Mouse (Mus musculus) forebrain, embryonic 13.5 days (tissue): ENCODE measurements at regions not wholly inside any gene's neighbourhood (a gene's known extent, or its start where the extent isn't known, plus 50 kb on each side); places are given as distances from the start of the nearest gene placed in this dataset.

Experiments used
- ATAC-seq: fragments of 200-750 bp; cut with Nextera tagmentation; 2 replicates; pipeline ENCODE4 v1.8.0; 2017
- H3K27ac ChIP-seq: fragments of 300-500 bp; sonication (generic); 2 replicates; pipeline ENCODE4 v1.5.1; 2015; ENCODE audit warnings: inconsistent platforms, mild to moderate bottlenecking, moderate library complexity
- H3K27me3 ChIP-seq: fragments of 300-500 bp; sonication (generic); 2 replicates; pipeline ENCODE4 v1.6.1; 2015; ENCODE audit warnings: mild to moderate bottlenecking, inconsistent platforms
- H3K36me3 ChIP-seq: fragments of 300-500 bp; sonication (generic); 2 replicates; pipeline ENCODE4 v1.6.1; 2015; ENCODE audit warnings: mild to moderate bottlenecking, inconsistent platforms; ENCODE audit not compliant: poor library complexity, severe bottlenecking
- H3K4me1 ChIP-seq: fragments of 300-500 bp; sonication (generic); 2 replicates; pipeline ENCODE4 v1.6.1; 2015; ENCODE audit warnings: inconsistent platforms
- H3K4me2 ChIP-seq: fragments of 300-500 bp; sonication (generic); 2 replicates; pipeline ENCODE4 v1.6.1; 2015; ENCODE audit warnings: inconsistent platforms, mild to moderate bottlenecking, moderate library complexity
- H3K4me3 ChIP-seq: fragments of 300-500 bp; sonication (generic); 2 replicates; pipeline ENCODE4 v1.5.1; 2015; ENCODE audit warnings: mild to moderate bottlenecking, inconsistent platforms
- H3K9ac ChIP-seq: fragments of 300-500 bp; sonication (generic); 2 replicates; pipeline ENCODE4 v1.6.1; 2015; ENCODE audit warnings: mild to moderate bottlenecking, inconsistent platforms
- H3K9me3 ChIP-seq: fragments of 300-500 bp; sonication (generic); replicated peaks from 2 replicates; pipeline ENCODE4 v1.6.1; 2016; ENCODE audit warnings: inconsistent platforms
- WGBS: fragments of 180-500 bp; shearing (Covaris S2); methylation state at CpG from one replicate; pipeline ENCODE4 v1.1.7; 2015; 5-methylcytosine and 5-hydroxymethylcytosine counted together

DNA sequence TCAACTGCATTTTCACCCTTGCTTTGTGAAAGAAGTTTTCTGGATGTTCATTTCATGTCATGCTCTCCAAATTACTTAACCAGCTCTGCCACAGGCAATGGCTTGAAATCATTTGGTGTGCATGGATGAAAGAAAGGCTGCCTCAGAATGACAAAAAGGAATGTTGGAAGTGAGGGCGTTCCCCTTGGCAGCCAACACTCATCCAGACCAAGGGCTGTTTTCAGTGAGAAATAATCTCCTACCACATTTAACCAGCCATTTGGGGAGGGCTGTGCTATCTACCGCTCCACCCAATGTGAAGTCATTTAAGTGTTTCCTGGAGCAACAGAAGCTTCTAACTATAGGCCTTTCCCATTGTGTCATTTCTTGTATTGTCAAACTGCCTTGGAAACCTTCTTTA lies 650.8 kb downstream of the Fat4 start:
- ATAC-seq, result no peak
- Histone ChIP-seq H3K36me3 (no peaks in the 10 kb centered on the region), H3K4me2 (no peak overlapping the region), H3K9ac (no peak overlapping the region), H3K4me1 (no peaks in the 10 kb centered on the region), H3K4me3 (no peak overlapping the region), H3K27me3 (no peaks in the 10 kb centered on the region), H3K9me3 (no peaks in the 10 kb centered on the region), H3K27ac (no peak overlapping the region)
- WGBS, result 83% methylated on average over 2 of the region's 2 CpGs

DNA sequence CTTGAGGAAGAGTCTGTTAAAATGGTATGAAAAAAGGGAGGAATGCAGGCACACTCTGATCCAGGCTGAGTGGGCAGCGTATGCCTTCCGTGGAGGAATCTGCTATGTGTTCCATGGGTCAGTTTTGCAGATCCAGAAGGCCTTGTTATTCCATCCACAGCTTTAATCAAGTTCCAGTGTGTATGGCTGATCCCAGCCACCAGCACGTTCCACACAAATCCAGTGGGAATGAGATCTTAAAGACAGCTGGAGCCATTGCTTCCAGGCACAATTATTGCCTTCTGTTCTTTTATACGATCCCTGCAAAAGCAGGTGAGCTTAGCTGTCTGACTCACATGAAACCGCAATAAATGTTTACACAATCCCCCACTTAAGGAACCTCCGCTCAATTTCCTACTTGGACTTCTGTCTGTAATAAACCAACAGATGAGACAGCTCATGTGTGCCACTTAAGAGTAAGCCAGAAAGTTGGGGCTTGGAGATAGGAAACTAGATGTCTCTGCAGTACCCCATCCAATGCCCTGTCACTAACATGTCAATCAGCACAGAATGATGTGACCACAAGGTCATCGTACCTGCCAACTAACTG lies 653.9 kb downstream of the Fat4 start:
- H3K4me3 ChIP-seq, result no peak overlapping the region
- no peaks in the 10 kb centered on the region for H3K27me3 ChIP-seq
- no peak overlapping the region for H3K27ac ChIP-seq
- ATAC-seq, result no peak
- H3K36me3 ChIP-seq, result no peaks in the 10 kb centered on the region
- H3K4me1 ChIP-seq, result no peaks in the 10 kb centered on the region
- WGBS, result 91% methylated on average over 7 of the region's 7 CpGs
- no peak overlapping the region for H3K4me2 ChIP-seq
- H3K9ac ChIP-seq, result no peak overlapping the region
- no peaks in the 10 kb centered on the region for H3K9me3 ChIP-seq

DNA sequence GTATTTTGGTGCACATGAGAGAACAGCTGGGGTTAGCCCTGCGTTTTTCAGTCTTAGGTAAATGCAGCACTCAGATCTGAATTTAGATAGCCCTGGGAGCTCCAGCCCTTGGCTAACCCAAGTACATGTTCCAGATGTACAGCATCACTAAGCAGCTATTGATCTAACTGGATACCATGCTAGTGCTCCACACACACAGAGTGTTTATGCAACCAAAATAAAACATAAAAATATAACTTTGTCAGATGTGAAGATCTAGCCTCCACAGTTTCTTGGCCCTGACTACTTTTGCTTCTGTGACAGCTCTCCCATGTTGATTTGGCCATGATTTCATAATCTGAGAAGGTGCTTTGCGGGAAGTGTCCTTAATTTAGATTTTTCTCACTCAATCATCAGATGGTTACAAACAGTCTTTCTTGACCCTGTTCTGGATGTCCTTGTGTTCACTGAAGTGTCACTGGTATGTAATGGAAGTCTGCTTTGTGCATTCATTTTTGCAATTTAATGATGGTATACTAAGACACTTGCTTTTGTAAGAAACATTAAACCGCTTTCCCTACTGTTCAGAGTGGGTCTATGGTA lies 672.8 kb downstream of the Fat4 start:
- H3K27me3 ChIP-seq, result no peaks in the 10 kb centered on the region
- no peaks in the 10 kb centered on the region for H3K4me1 ChIP-seq
- H3K27ac ChIP-seq, result no peak overlapping the region
- 91% methylated on average over 3 of the region's 3 CpGs for WGBS
- H3K4me3 ChIP-seq, result no peak overlapping the region
- H3K9me3 ChIP-seq, result no peaks in the 10 kb centered on the region
- no peaks in the 10 kb centered on the region for H3K36me3 ChIP-seq
- H3K4me2 ChIP-seq, result no peak overlapping the region
- ATAC-seq, result no peak
- no peak overlapping the region for H3K9ac ChIP-seq

DNA sequence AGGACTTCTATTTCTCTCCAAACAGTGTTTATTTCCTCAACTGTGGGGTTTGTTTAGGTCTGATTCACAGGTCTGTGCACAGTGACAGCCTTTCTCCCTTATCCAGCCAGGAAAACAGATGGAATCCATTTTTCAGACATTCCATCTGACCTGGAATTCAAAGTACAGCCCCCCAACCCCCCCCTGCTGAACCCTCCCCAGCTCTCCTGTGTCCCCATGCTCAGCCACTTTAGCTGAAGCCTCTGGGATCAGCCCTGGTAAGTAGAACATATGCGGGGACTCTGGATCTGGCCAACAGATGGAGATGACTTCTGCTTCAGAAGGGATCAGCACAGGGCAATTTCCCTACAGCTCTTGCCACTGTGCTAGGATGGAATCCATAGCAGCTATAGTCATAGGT lies 674.2 kb downstream of the Fat4 start:
- Histone ChIP-seq H3K27me3 (no peaks in the 10 kb centered on the region), H3K27ac (no peak overlapping the region), H3K4me1 (no peaks in the 10 kb centered on the region), H3K4me2 (no peak overlapping the region), H3K36me3 (no peaks in the 10 kb centered on the region), H3K9ac (no peak overlapping the region), H3K9me3 (no peaks in the 10 kb centered on the region), H3K4me3 (no peak overlapping the region)
- no peak for ATAC-seq
- WGBS, result 86% methylated on average over 1 of the region's 1 CpGs

DNA sequence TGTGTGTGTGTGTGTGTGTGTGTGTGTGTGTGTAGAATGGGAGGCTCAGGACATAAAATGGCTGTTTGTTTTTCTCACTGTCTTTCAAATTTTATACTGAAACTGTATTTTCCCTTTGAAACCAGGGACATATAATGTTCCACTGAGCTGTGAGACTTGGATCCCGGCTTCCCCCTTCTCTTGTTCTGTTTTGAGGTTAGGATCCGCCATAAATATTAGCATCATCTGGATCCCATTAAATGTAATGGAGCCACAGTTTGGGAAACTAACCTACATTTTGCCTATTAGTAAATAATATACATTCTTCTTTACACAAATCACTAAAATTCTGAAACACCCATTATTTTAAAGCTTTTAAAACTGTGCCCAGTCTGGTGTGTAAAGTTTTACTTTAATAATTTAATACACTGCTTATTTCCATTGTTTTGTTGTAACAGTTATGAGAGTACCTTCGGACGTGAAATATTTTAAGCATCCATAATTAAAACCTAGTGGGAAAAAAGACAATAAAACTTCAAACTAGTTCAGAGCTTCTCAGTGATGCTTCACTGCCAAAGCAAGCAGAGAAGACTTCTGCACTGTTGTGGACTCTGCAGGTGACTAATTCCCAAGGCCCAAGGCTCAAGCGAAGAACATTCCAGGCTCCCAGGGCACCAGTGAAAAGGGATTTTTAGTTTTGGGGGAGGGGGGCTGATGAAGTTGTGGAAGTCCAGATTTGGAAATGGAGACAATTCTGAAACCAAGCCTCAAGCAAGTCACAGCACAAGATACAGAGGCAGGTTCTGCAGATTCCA lies 684.9 kb downstream of the Fat4 start:
- Histone ChIP-seq H3K4me3 (no peak overlapping the region), H3K9me3 (no peaks in the 10 kb centered on the region), H3K36me3 (no peaks in the 10 kb centered on the region), H3K27ac (no peak overlapping the region), H3K4me1 (no peaks in the 10 kb centered on the region), H3K27me3 (no peaks in the 10 kb centered on the region), H3K9ac (no peak overlapping the region), H3K4me2 (no peak overlapping the region)
- 82% methylated on average over 5 of the region's 5 CpGs for WGBS
- ATAC-seq, result no peak

DNA sequence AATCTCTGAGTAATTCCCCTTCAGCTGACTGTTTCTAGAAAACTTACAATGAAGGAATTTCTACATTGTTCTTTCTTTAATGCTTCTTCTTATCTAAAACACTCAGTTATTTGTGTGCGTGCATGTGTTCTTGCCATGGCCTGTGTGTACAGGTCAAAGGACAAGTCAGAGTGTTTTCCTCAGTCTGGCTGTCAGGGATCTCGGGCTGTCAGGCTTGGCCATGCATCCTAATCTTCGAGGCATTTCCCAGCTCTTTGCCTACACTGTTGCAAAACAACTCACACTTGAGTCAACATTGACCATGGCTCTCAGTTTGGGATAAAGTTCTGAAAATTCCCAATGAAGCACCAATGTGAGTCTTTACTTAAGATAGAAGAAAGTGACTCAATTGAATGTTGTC lies 688.5 kb downstream of the Fat4 start:
- H3K9ac ChIP-seq, result no peak overlapping the region
- H3K4me2 ChIP-seq, result no peak overlapping the region
- H3K36me3 ChIP-seq, result no peaks in the 10 kb centered on the region
- ATAC-seq, result no peak
- no peaks in the 10 kb centered on the region for H3K4me1 ChIP-seq
- no peaks in the 10 kb centered on the region for H3K9me3 ChIP-seq
- no peaks in the 10 kb centered on the region for H3K27me3 ChIP-seq
- no peak overlapping the region for H3K4me3 ChIP-seq
- 81% methylated on average over 3 of the region's 3 CpGs for WGBS
- H3K27ac ChIP-seq, result no peak overlapping the region

DNA sequence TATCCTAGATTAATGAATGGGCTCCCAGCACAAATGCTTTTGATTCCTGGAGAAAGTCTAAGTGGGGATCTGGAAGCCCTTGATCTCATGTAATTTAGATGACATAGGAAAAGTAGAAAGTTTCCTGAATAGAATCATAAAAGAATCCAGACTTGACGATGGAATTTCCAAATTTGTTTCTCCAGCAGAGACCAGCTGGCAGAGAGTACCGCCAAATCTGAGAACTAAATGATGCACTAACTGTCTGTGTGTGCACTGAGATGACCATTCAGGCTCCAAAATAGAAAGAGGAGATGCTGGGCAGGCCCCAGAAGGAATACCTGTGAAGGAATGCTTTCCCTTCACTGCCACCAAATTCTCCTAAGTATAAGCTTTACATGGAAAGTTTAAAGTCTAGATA lies 704.6 kb downstream of the Fat4 start:
- Histone ChIP-seq H3K4me2 (no peak overlapping the region), H3K4me1 (no peaks in the 10 kb centered on the region), H3K4me3 (no peak overlapping the region), H3K9me3 (no peaks in the 10 kb centered on the region), H3K27ac (no peak overlapping the region), H3K27me3 (no peaks in the 10 kb centered on the region), H3K9ac (no peak overlapping the region), H3K36me3 (no peaks in the 10 kb centered on the region)
- WGBS, result 83% methylated on average over 2 of the region's 2 CpGs
- no peak for ATAC-seq

DNA sequence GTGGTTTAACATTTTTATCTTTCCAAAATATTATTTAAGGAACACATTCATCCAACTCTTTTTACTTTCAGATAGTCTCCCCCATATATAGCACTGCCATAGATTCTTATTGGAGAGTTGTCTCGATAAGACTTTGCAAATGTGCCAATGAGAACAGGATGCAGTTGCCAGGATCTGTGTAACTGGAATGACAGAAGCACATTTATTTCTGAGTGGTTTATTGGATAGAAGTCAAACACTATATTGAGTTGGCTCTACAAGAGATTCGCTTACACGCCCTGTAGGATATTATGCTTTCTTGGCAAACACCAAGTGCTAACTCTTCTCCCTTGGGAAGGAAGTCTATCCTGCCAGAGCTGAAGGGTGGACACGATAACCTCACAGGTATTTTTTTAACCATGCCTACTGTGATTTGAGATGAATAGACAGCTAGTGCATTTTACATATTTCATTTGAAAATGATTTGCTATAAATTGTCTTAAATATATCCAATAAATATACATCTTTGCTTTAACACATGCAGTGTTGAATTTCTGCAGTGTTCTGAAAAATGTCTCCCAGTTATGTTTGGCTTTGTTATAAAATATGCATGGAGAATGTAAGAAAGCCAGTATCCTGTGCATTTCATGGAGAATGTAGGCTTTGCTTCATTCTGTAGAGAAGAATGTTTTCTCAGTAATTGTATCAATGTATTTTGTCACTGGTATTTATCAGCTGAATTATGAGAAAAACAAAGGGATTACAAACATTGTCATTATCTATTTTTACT lies 705.8 kb downstream of the Fat4 start:
- Histone ChIP-seq H3K4me3 (no peak overlapping the region), H3K36me3 (no peaks in the 10 kb centered on the region), H3K27ac (no peak overlapping the region), H3K4me1 (no peaks in the 10 kb centered on the region), H3K4me2 (no peak overlapping the region), H3K9ac (no peak overlapping the region), H3K27me3 (no peaks in the 10 kb centered on the region), H3K9me3 (no peaks in the 10 kb centered on the region)
- peak; percentile 68; the same call in 1 of the 2 replicates for ATAC-seq
- WGBS, result 84% methylated on average over 4 of the region's 4 CpGs

DNA sequence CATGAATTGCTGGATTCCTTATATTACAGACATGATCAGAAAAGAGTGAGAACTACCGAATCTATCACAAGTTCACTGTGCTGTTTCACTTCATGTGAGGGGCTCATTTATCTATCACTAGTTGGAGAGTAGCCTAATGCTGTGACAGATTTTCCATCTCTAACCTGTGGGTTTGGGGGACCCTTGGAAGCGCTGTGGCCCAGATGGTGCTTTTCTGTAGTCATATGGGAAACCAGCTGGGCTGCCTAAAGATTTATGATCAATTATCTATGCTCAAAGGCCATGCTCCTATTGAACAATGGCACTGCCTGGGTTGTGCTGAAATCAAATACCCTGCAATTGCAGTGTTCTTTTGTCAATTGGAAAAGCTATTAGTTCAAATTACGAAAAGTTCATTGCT lies 723.2 kb downstream of the Fat4 start:
- Histone ChIP-seq H3K9me3 (no peaks in the 10 kb centered on the region), H3K27me3 (no peaks in the 10 kb centered on the region), H3K9ac (no peak overlapping the region), H3K4me3 (no peak overlapping the region), H3K4me2 (no peak overlapping the region), H3K36me3 (no peaks in the 10 kb centered on the region), H3K4me1 (no peaks in the 10 kb centered on the region), H3K27ac (no peak overlapping the region)
- 56% methylated on average over 3 of the region's 3 CpGs for WGBS
- ATAC-seq, result peak; percentile 85

DNA sequence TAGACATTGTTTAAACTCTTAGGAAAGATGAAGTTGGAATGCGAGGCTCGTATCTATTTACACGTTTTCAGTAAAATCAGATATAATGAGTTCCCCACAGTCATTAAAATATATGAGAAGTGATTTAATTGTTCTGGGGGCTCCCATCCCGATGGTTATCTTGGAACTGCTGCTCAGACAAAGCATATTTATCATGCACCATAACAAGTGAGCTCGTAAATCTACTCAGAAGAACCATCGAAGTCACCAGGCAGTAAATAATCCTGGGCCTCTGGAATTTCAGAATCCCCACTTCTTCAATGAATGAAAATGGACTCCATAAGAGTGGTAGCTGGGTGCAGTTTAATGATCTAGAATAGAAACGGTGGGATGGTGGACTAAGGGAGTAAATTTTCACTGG lies 725.7 kb downstream of the Fat4 start:
- Histone ChIP-seq H3K27ac (no peak overlapping the region), H3K36me3 (no peaks in the 10 kb centered on the region), H3K9ac (no peak overlapping the region), H3K27me3 (no peaks in the 10 kb centered on the region), H3K4me3 (no peak overlapping the region), H3K9me3 (no peaks in the 10 kb centered on the region), H3K4me1 (no peaks in the 10 kb centered on the region), H3K4me2 (no peak overlapping the region)
- WGBS, result 79% methylated on average over 7 of the region's 7 CpGs
- ATAC-seq, result no peak

DNA sequence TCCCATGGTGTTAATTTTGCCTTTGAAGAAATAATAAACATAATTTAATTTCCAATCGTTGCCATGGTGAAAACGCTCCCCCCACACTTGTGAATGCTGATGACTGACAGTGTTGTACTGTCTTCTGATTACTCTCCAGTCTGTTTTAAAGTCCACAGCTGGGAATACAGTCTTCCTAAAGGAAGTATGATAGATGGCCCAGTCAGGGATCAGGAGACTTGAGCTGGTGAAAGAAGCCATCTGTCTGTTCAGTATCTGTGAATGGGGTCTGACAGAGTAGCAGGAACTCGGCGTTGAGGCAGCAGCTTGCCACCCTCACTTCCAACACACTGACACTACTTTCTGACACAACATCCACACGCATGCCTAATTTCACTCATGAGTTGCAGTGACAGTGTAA lies 751.2 kb downstream of the Fat4 start:
- H3K4me3 ChIP-seq, result no peak overlapping the region
- H3K27me3 ChIP-seq, result no peaks in the 10 kb centered on the region
- H3K4me1 ChIP-seq, result no peaks in the 10 kb centered on the region
- H3K27ac ChIP-seq, result no peak overlapping the region
- 75% methylated on average over 5 of the region's 5 CpGs for WGBS
- H3K9me3 ChIP-seq, result no peaks in the 10 kb centered on the region
- H3K4me2 ChIP-seq, result no peak overlapping the region
- H3K36me3 ChIP-seq, result no peaks in the 10 kb centered on the region
- peak; percentile 77 for ATAC-seq
- H3K9ac ChIP-seq, result no peak overlapping the region

DNA sequence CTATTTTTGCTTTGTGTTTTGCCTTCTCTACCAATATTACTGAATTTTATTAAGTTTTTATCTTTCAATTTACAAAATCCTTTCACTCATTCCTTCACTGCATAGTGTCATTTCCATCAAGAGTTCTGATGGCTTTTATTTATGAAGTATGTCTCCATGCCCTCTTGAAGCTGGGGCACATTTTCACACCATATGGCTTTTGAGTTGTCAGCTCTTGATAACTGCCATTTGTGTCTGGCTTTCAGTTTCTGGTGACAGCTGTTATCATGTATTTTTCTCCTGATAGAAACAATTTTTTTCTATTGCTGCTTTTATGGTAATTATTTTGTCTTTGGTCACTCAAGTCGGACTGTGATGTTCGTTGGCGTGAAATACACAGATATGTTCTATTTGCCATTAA lies 756.5 kb downstream of the Fat4 start:
- no peaks in the 10 kb centered on the region for H3K27me3 ChIP-seq
- no peaks in the 10 kb centered on the region for H3K4me1 ChIP-seq
- no peak overlapping the region for H3K4me2 ChIP-seq
- no peak overlapping the region for H3K4me3 ChIP-seq
- no peaks in the 10 kb centered on the region for H3K9me3 ChIP-seq
- ATAC-seq, result 0 out of 2 replicates have a peak, but pooled peaks have one; percentile 36
- no peak overlapping the region for H3K27ac ChIP-seq
- no peaks in the 10 kb centered on the region for H3K36me3 ChIP-seq
- H3K9ac ChIP-seq, result no peak overlapping the region
- WGBS, result 71% methylated on average over 3 of the region's 3 CpGs
